19 mouse cellular contexts compared by ENCODE assay signal in genomic region chr10:4005191-4005590, GRCm38 (mm10). TPM values are rescaled to one million over a fixed set of nuclear protein-coding genes. Genes with fewer than 3 reads are reported as not detected.
DNase-seq lines count a peak whose midpoint lies in the region; ATAC-seq and TF ChIP-seq lines count a peak whose summit lies in the region.
"Had no signal": no experiment of that assay in that cellular context is flagged by ENCODE, and none has a peak within 500 bp of the region (broad histone marks: within the 10 kb centered on the region; RNA-seq: fewer than 3 reads in every experiment).

No protein-coding gene starts in this region.

- no peaks in the 10 kb centered on the region for H3K27me3 ChIP-seq in heart, postnatal 0 days (ENCODE audit: control insufficient read depth, insufficient read depth, low read length)
- no peaks in the 10 kb centered on the region for H3K27me3 ChIP-seq in limb, embryonic 14.5 days (ENCODE audit: control insufficient read depth, insufficient read depth, low read length)
- H3K27me3 ChIP-seq in limb, embryonic 10.5 days (ENCODE audit: low read depth, poor library complexity, severe bottlenecking): no peaks in the 10 kb centered on the region
- H3K27me3 ChIP-seq in intestine, embryonic 15.5 days (replicated peaks): no peaks in the 10 kb centered on the region
- H3K27me3 ChIP-seq in stomach, embryonic 15.5 days (replicated peaks): no peaks in the 10 kb centered on the region
- H3K27me3 ChIP-seq: limb, embryonic 13.5 days; liver, embryonic 15.5 days; midbrain, embryonic 12.5 days had no signal

- no peaks in the 10 kb centered on the region for H3K9me3 ChIP-seq in heart, postnatal 0 days (replicated peaks; ENCODE audit: control insufficient read depth, low read length)
- H3K9me3 ChIP-seq in limb, embryonic 14.5 days (ENCODE audit: control insufficient read depth, low read length): no peaks in the 10 kb centered on the region
- no peaks in the 10 kb centered on the region for H3K9me3 ChIP-seq in limb, embryonic 10.5 days (replicated peaks)
- H3K9me3 ChIP-seq in intestine, embryonic 15.5 days: no peaks in the 10 kb centered on the region
- no peaks in the 10 kb centered on the region for H3K9me3 ChIP-seq in stomach, embryonic 15.5 days
- H3K9me3 ChIP-seq: limb, embryonic 13.5 days; liver, embryonic 15.5 days; midbrain, embryonic 12.5 days had no signal

- no peaks in the 10 kb centered on the region for H3K4me1 ChIP-seq in heart, postnatal 0 days (ENCODE audit: control insufficient read depth, insufficient read depth)
- H3K4me1 ChIP-seq in limb, embryonic 14.5 days (ENCODE audit: control insufficient read depth, insufficient read depth, low read length): peaks cover 14% of the 10 kb centered on the region
- H3K4me1 ChIP-seq in limb, embryonic 10.5 days: 0 out of 2 replicates have a peak, but pooled peaks cover 3% of the 10 kb centered on the region
- peaks cover 5% of the 10 kb centered on the region; the same call in 1 of the 2 replicates for H3K4me1 ChIP-seq in intestine, embryonic 15.5 days (replicated peaks)
- H3K4me1 ChIP-seq in stomach, embryonic 15.5 days: peaks cover 9% of the 10 kb centered on the region; the same call in 1 of the 2 replicates
- H3K4me1 ChIP-seq: liver, embryonic 15.5 days; midbrain, embryonic 12.5 days had no signal

- TF ChIP-seq POLR2A in limb, embryonic 14.5 days (IDR thresholded peaks at IDR 0.05; ENCODE audit: borderline replicate concordance, extremely low read depth, insufficient read depth, insufficient read length): no peak

- H3K27ac ChIP-seq in heart, postnatal 0 days (ENCODE audit: low read depth): 0 out of 2 replicates have a peak overlapping the region, but pooled peaks have one; percentile 43
- 0 out of 2 replicates have a peak overlapping the region, but pooled peaks have one; percentile 30 for H3K27ac ChIP-seq in limb, embryonic 14.5 days (replicated peaks; ENCODE audit: low read depth, low read length)
- no peak overlapping the region for H3K27ac ChIP-seq in limb, embryonic 10.5 days
- peak overlapping the region; percentile 8; the same call in 1 of the 2 replicates for H3K27ac ChIP-seq in intestine, embryonic 15.5 days
- peak overlapping the region; percentile 75 for H3K27ac ChIP-seq in stomach, embryonic 15.5 days
- H3K27ac ChIP-seq: limb, embryonic 13.5 days; liver, embryonic 15.5 days; midbrain, embryonic 12.5 days had no signal

- no peak for TF ChIP-seq EP300 in heart, postnatal 0 days (IDR thresholded peaks at IDR 0.05; ENCODE audit: low read depth)

- no peak for ATAC-seq in heart, postnatal 0 days (ENCODE audit: insufficient read depth, low read depth)
- ATAC-seq in limb, embryonic 14.5 days (ENCODE audit: low FRiP score, low read depth): no peak
- no peak for ATAC-seq in intestine, embryonic 15.5 days
- no peak for ATAC-seq in stomach, embryonic 15.5 days (ENCODE audit: insufficient read depth, low FRiP score, low read depth)
- ATAC-seq: forebrain, embryonic 14.5 days had no signal

- WGBS in heart, postnatal 0 days: 68% methylated on average over 7 of the region's 7 CpGs
- WGBS in limb, embryonic 14.5 days: 73% methylated on average over 7 of the region's 7 CpGs
- WGBS in limb, embryonic 10.5 days: 93% methylated on average over 7 of the region's 7 CpGs
- WGBS in intestine, embryonic 15.5 days: 67% methylated on average over 7 of the region's 7 CpGs
- WGBS in stomach, embryonic 15.5 days: 67% methylated on average over 7 of the region's 7 CpGs

- no peaks in the 10 kb centered on the region for H3K36me3 ChIP-seq in heart, postnatal 0 days (replicated peaks; ENCODE audit: control insufficient read depth, insufficient read depth, low read length)
- peaks cover 8% of the 10 kb centered on the region; the same call in 1 of the 2 replicates for H3K36me3 ChIP-seq in limb, embryonic 14.5 days (ENCODE audit: control insufficient read depth, insufficient read depth, low read length)
- peaks cover 16% of the 10 kb centered on the region for H3K36me3 ChIP-seq in limb, embryonic 10.5 days
- no peaks in the 10 kb centered on the region for H3K36me3 ChIP-seq in intestine, embryonic 15.5 days
- H3K36me3 ChIP-seq in stomach, embryonic 15.5 days: no peaks in the 10 kb centered on the region
- H3K36me3 ChIP-seq: midbrain, embryonic 12.5 days had no signal

- H3K4me2 ChIP-seq in heart, postnatal 0 days (ENCODE audit: low read depth, low read length): no peak overlapping the region
- no peak overlapping the region for H3K4me2 ChIP-seq in limb, embryonic 14.5 days (replicated peaks; ENCODE audit: low read depth, low read length, severe bottlenecking)
- no peak overlapping the region for H3K4me2 ChIP-seq in intestine, embryonic 15.5 days (replicated peaks)
- H3K4me2 ChIP-seq in stomach, embryonic 15.5 days: no peak overlapping the region
- H3K4me2 ChIP-seq: limb, embryonic 13.5 days; liver, embryonic 15.5 days; midbrain, embryonic 12.5 days had no signal

- no peak for DNase-seq in heart, postnatal 0 days (ENCODE audit: low spot score)
- DNase-seq in heart, adult 9 months (ENCODE audit: low spot score in 2 of 2): no peak
- DNase-seq in limb, embryonic 14.5 days (ENCODE audit: low spot score): peak; percentile 49
- DNase-seq in limb, embryonic 10.5 days (ENCODE audit: low spot score): no peak
- DNase-seq in cerebellum, postnatal 4 days (ENCODE audit: low spot score in 2 of 2): no peak
- DNase-seq: adrenal gland, postnatal 10 days; cerebellum, adult 11 months; cerebellum, postnatal 14 days; kidney, postnatal 10 days; layer of hippocampus, adult 9-11 months; thymus, postnatal 25 days had no signal

- H3K4me3 ChIP-seq in heart, postnatal 0 days (ENCODE audit: low read depth, low read length): no peak overlapping the region
- H3K4me3 ChIP-seq in limb, embryonic 14.5 days (replicated peaks; ENCODE audit: low read length): no peak overlapping the region
- H3K4me3 ChIP-seq in limb, embryonic 10.5 days: no peak overlapping the region
- no peak overlapping the region for H3K4me3 ChIP-seq in intestine, embryonic 15.5 days (replicated peaks)
- no peak overlapping the region for H3K4me3 ChIP-seq in stomach, embryonic 15.5 days (replicated peaks)
- H3K4me3 ChIP-seq: erythroblast, embryonic 14.5 days; limb, embryonic 13.5 days; liver, embryonic 15.5 days; midbrain, embryonic 12.5 days; myocyte had no signal

- no peak overlapping the region for H3K9ac ChIP-seq in heart, postnatal 0 days (replicated peaks; ENCODE audit: low read depth, low read length)
- H3K9ac ChIP-seq in limb, embryonic 14.5 days (ENCODE audit: low read depth, low read length, severe bottlenecking): no peak overlapping the region
- no peak overlapping the region for H3K9ac ChIP-seq in intestine, embryonic 15.5 days
- H3K9ac ChIP-seq in stomach, embryonic 15.5 days: no peak overlapping the region
- H3K9ac ChIP-seq: limb, embryonic 13.5 days; liver, embryonic 15.5 days; midbrain, embryonic 12.5 days had no signal

- TF ChIP-seq CTCF in heart, postnatal 0 days (IDR thresholded peaks at IDR 0.05; ENCODE audit: low read depth): no peak

RNA-seq across cellular contexts. Expression of gene Mthfd1l, which starts 32.3 kb away (rescaled TPM):
- 2.8 and 7.2 TPM in 2 replicates for total RNA-seq in heart, postnatal 0 days (2014; rRNA removed; ENCODE audit: low replicate concordance)
- 2.3 and 3.0 TPM in 2 replicates for polyA plus RNA-seq in heart, postnatal 0 days (2015; fragmentation: Nextera tagmentation; extraction: Ambion mirVana)
- polyA plus RNA-seq in limb, embryonic 14.5 days (2012; rRNA removed): 8.2 and 10.2 TPM in 2 replicates
- polyA plus RNA-seq in limb, embryonic 14.5 days (2014; fragmentation: Nextera tagmentation; extraction: Ambion mirVana): 10.1 and 10.4 TPM in 2 replicates
- polyA plus RNA-seq in limb, embryonic 10.5 days (2016; fragmentation: Nextera tagmentation; extraction: Ambion mirVana): 19.5 and 25.6 TPM in 2 replicates
- 20.2 and 21.7 TPM in 2 replicates for polyA plus RNA-seq in intestine, embryonic 15.5 days (2015; fragmentation: Nextera tagmentation; extraction: Ambion mirVana)
- polyA plus RNA-seq in stomach, embryonic 15.5 days (2015; fragmentation: Nextera tagmentation; extraction: Ambion mirVana): 14.6 and 17.1 TPM in 2 replicates
